Mouse (Mus musculus) gastrocnemius, postnatal 25 days (tissue): ENCODE measurements around the gene Tspan13. TPM values are rescaled to one million over a fixed set of nuclear protein-coding genes. Genes with fewer than 3 reads are reported as not detected.

Source experiments
- DNase-seq: peaks from one replicate; pipeline ENCODE4 v3.0.0; 2022
- total RNA-seq, 2 experiments: library from RNA; stranded (reverse); gene quantifications; 1 replicate in 1 of 2; 2 replicates in 1 of 2; pipeline ENCODE4 v1.2.3; 2021

Gene Tspan13
- total RNA-seq, 2 experiments from 2014 or later = 21.6 to 26.7 TPM

DNA sequence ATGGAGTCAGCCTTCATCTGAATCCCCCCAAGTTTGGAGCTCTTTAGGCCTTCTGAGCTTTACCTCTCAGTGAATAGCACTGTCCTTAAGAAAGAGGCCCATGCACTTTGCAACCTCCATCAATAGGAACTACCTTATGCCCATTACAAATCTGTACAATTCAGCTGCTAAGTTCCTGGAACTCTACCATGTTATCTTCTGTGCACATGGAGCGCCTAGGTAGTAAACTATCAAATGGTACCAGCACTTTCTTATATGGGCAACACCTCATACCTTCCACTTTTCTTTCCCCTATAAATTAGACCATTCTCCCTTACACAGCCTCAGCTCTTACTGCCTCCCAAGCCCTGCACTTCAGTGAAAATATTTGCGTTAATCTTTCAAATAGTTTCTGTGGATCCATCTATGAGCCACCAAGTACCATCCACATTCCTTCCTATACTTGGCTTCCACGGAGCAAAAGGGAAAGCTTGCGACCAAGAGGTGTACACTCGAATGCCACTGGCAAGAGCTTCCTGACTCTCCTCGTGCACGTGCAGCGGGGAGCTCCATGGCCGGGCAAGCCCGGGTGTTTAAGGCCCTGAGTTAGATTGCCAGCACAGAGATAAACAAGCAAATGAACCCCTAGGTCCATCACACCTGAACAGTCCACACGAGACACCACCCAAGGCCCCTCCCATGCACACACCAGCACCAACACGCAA lies 11.5 kb downstream of the Tspan13 start:
- DNase-seq = no peak

- no peak for DNase-seq
These were observed 12.6 kb downstream of the Tspan13 start for GRCm38 (mm10) chr12:36029687-36030086.

- no peak for DNase-seq
These were observed 13.2 kb downstream of the Tspan13 start for GRCm38 (mm10) chr12:36028968-36029645.

GRCm38 (mm10) chr12:36027171-36027570 lies 15.1 kb downstream of the Tspan13 start:
- DNase-seq = no peak

- DNase-seq = no peak
These were observed 16.2 kb downstream of the Tspan13 start for GRCm38 (mm10) chr12:36026126-36026525.

GRCm38 (mm10) chr12:36020710-36021109 lies 21.6 kb downstream of the Tspan13 start:
- DNase-seq = no peak

- DNase-seq = no peak
These were observed 22.2 kb downstream of the Tspan13 start for GRCm38 (mm10) chr12:36020081-36020480.

GRCm38 (mm10) chr12:36019572-36019971 lies 22.7 kb downstream of the Tspan13 start:
- no peak for DNase-seq

- DNase-seq = no peak
These were observed 24.5 kb downstream of the Tspan13 start for GRCm38 (mm10) chr12:36017791-36018190.

DNA sequence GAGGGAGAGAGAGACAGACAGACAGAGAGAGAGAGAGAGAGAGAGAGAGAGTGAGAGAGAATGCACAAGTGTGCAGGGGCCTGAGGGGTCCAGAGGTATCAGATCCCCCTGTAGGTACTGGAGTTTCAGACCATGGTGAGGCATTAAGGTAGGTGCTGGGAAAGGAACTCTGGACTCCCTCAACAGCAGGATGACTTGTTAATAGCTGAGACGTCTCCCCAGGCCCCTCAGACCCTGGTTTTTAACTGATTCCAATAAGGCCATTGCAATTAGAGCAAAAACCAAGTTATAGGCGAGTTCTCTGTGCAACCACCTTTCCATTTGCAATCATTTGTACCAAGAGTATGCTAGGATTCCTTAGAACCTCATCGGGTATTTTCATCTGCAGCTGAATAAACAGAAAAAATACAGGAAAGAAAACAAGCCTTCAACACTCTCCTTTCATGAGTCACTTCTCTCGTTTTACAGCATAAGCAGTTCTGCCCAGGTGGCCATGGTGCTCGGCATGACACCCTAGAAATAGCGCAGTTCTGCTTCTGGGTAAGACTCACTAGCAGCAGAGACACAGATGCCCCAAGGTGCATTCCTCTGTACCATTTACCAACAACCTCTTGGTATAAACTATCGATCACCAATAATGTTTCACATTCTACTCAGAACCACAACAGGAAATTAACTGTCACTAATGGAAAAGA lies 28.9 kb downstream of the Tspan13 start:
- no peak for DNase-seq

GRCm38 (mm10) chr12:36008364-36009047 lies 33.8 kb downstream of the Tspan13 start:
- no peak for DNase-seq

DNA sequence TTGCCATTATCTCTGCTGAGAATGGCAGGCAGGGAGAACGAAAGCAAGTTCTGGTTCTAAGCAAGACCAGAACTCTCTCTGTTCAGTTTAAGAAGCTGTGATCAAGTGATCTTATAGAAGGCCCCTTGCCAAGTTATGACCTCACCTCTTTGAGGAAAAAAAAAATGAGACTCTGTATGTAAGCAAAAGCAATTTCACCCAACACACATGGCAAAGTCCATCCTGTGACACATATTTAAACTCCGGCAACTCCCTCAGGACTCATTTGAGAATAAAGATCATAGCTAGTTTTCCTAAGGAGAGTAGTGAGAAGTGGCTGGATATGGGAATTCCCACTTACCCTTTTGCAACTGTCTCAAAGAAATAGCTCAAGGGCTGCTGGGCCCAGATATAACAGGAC lies 34.7 kb downstream of the Tspan13 start:
- DNase-seq = no peak

DNA sequence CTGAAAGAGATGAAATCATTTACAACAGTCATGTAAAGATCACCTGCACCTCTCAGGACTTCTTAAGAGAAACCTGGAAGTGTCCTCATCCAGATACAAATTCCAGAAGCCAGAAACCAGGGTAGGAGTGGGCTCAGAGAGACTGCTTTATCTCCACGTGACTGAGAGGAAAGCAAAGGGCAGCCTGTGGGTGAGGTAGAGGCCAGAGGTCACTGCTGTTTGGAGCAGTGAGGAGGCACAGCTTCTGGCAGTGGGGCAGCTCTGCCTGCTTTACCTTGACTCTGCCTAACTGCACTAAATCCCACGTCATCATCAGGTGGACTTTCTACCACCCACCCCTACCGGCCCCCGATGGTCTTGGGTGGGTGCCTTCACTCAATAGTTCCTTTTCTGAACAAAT lies 37.6 kb downstream of the Tspan13 start:
- no peak for DNase-seq

- no peak for DNase-seq
These were observed 46.5 kb downstream of the Tspan13 start for GRCm38 (mm10) chr12:35995799-35996198.

DNA sequence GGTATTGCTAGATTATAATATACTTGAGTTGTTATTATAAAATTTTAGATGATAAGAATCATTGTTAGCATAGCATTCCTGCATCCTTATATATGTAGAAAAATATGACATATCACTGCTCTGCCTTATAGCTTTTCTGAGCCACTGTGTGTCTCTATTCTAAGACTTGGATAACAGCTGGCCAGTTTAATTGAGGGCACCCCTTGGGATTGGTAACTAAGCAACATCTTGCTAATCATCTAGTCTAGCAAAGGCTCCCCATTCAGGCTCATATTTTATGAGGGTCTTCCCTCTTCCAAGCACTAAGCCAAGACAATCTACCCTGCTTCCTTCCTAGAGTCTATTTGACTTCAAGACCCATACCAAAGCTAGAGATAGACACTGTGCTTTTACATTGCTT lies 48.2 kb downstream of the Tspan13 start:
- no peak for DNase-seq

- no peak for DNase-seq
These were observed 48.7 kb downstream of the Tspan13 start for GRCm38 (mm10) chr12:35993583-35993982.

DNA sequence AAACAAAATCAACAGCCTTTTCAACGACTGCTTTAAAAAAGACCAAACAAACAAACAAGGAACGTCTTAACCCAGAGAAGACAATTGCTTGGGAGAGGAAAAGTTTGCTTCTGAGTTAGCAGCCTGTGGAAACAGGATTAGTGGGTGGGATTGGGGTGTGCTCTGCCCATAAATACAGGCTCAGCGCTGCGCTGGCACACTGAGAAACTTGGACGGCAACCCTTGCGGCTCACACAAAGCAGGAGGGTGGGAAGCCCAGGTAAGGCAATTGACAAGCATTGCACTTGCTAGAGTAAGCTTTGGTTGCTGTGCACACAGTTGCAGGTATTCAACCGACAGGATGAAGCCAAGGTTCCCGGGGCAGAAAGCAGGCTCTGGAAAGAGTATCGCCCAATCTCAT lies 49.6 kb downstream of the Tspan13 start, which contains the start of gene Agr2:
Gene Agr2 (plus strand): TSS at position 197 of the 400 bp plus-strand sequence.
- DNase-seq = no peak

- no peak for DNase-seq
These were observed 57.6 kb downstream of the Tspan13 start for GRCm38 (mm10) chr12:35984743-35985142.

DNA sequence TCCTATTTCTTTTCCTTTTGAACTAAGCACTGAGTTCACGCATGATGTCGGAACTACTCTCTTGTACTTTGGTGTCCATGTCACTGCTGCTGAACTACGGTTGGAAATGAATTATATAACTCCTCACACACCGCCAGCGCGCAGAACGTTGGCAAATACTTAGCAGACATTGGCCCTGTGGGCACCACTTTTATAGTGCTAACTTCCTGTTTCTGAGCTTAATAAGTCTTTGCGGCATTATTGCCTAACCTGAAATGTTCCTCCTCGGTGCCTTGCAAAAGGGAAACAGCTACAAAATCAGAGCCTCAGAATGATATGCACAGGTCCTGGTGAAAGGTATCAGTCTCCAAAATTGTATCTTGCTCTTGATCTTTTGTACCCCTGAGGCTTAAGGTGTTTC lies 58.8 kb downstream of the Tspan13 start:
- DNase-seq = no peak

DNA sequence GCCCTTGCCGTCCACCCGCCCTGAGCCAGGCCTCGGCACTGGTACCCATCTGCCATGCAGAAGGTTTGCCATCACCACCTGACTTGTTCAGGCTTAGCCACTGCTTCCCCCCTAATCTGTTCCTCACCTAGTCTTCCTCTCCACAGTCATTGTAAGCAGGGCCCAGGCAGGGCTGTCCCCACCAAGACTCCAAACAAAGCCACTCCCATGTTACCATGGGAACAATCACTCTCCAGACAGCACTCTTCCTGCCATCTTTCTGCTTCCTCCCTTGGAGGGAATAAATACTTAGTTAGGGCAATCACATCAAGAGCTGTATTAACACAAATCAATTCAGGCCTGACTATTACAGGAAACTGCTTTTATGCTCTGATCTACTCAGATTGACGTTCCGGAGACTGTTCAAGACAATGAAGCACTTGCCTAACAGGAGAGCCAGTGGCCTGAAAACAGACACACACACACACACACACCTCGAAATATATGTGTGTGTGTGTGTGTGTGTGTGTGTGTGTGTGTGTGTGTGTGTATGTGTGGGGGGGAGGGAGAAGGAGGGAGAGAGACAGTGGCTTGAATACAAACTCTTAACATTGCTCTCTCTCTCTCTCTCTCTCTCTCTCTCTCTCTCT lies 60.5 kb downstream of the Tspan13 start:
- DNase-seq = no peak

DNA sequence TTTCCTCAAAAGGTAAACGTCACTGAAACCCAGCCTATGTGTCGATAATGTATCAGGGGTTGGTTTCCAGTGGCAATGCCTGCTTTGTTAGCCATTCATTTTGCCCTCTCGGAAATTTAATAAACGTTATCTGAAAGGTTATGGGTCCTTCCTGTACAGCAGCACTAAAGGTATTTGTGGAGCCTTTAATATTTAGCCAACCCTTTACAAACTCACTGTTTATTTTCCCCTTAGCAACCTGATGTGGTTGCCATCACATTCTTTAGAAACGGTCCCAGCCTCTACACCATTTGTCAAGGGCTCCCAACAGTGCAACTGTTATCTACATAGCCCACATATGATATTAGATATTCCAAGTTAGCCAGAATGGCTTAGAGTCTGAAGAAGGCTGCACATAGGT lies 62.7 kb downstream of the Tspan13 start:
- DNase-seq = no peak

GRCm38 (mm10) chr12:35977633-35978246 lies 64.6 kb downstream of the Tspan13 start:
- no peak for DNase-seq
